Mouse (Mus musculus) stomach, embryonic 16.5 days (tissue): ENCODE results near the gene Mob3b. TPM values are rescaled to one million over a fixed set of nuclear protein-coding genes. Genes with fewer than 3 reads are reported as not detected.

Source experiments
- ATAC-seq: fragments of 200-750 bp; cut with Nextera tagmentation; 2 replicates; pipeline ENCODE4 v1.8.0; 2017; ENCODE audit warnings: moderate number of reproducible peaks, moderate TSS enrichment; ENCODE audit not compliant: insufficient read depth, low FRiP score
- H3K27ac ChIP-seq: fragments of 300-500 bp; sonication (generic); 2 replicates; pipeline ENCODE4 v1.5.1; 2014; ENCODE audit warnings: low read length
- H3K27me3 ChIP-seq: fragments of 300-500 bp; sonication (generic); 2 replicates; pipeline ENCODE4 v1.6.1; 2014; ENCODE audit warnings: low read length, control low read depth, mixed read lengths; ENCODE audit not compliant: control insufficient read depth, insufficient read depth
- H3K36me3 ChIP-seq: fragments of 300-500 bp; sonication (generic); 2 replicates; pipeline ENCODE4 v1.6.1; 2014; ENCODE audit warnings: low read length; ENCODE audit not compliant: control insufficient read depth, insufficient read depth
- H3K4me1 ChIP-seq: fragments of 300-500 bp; sonication (generic); 2 replicates; pipeline ENCODE4 v1.6.1; 2014; ENCODE audit warnings: low read length, control low read depth, mixed read lengths; ENCODE audit not compliant: control insufficient read depth, insufficient read depth
- H3K4me2 ChIP-seq: fragments of 300-500 bp; sonication (generic); 2 replicates; pipeline ENCODE4 v1.6.1; 2014; ENCODE audit warnings: low read depth, low read length, mixed read lengths
- H3K4me3 ChIP-seq: fragments of 300-500 bp; sonication (generic); replicated peaks from 2 replicates; pipeline ENCODE4 v1.5.1; 2014; ENCODE audit warnings: mild to moderate bottlenecking, low read length
- H3K9ac ChIP-seq: fragments of 300-500 bp; sonication (generic); 2 replicates; pipeline ENCODE4 v1.6.1; 2014; ENCODE audit warnings: low read length
- H3K9me3 ChIP-seq: fragments of 300-500 bp; sonication (generic); replicated peaks from 2 replicates; pipeline ENCODE4 v1.6.1; 2016; ENCODE audit warnings: low read length, control low read depth; ENCODE audit not compliant: control insufficient read depth
- WGBS: fragments of 180-500 bp; shearing (Covaris S2); extraction: QIAGEN DNeasy Blood & Tissue Kit; methylation state at CpG from one replicate; pipeline ENCODE4 v1.1.7; 2014; 5-methylcytosine and 5-hydroxymethylcytosine counted together
- polyA plus RNA-seq: library from polyadenylated mRNA; unstranded; fragments of >200 nt; fragmentation: Nextera tagmentation; extraction: Ambion mirVana; gene quantifications from 2 replicates; pipeline ENCODE4 v1.2.1, GENCODE M21; 2015

The Mob3b gene
- polyA plus RNA-seq, 1 experiment from 2014 or later: 26.8 TPM

DNA sequence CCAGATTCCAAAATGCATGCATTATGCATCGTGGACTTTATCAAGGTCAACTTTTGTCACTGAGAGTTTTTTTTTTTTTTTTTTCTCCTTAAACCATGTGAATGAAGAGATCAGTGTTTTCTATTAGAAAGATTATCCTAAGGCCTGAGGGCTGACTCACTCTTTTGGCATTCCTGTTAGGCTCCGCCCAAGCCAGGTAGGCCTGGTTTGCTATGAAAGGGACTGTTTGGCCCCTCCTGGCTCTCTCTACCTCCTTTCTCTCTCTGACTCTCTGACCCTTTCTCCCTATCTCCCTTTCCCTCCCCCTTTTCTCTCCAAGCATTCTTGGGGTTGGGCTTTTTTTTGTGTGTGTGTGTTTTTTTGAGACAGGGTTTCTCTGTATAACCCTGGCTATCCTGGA, 18.3 kb upstream of the Mob3b start:
- no peaks in the 10 kb centered on the region for H3K9me3 ChIP-seq
- 0 out of 2 replicates have a peak, but pooled peaks cover 3% of the 10 kb centered on the region for H3K4me1 ChIP-seq
- H3K4me2 ChIP-seq: no peak overlapping the region
- no peaks in the 10 kb centered on the region for H3K36me3 ChIP-seq
- no peak overlapping the region for H3K4me3 ChIP-seq
- H3K9ac ChIP-seq: no peak overlapping the region
- peak; percentile 72; the same call in 1 of the 2 replicates for ATAC-seq
- H3K27ac ChIP-seq: no peak overlapping the region
- WGBS: 73% methylated on average over 2 of the region's 2 CpGs
- no peaks in the 10 kb centered on the region for H3K27me3 ChIP-seq

DNA sequence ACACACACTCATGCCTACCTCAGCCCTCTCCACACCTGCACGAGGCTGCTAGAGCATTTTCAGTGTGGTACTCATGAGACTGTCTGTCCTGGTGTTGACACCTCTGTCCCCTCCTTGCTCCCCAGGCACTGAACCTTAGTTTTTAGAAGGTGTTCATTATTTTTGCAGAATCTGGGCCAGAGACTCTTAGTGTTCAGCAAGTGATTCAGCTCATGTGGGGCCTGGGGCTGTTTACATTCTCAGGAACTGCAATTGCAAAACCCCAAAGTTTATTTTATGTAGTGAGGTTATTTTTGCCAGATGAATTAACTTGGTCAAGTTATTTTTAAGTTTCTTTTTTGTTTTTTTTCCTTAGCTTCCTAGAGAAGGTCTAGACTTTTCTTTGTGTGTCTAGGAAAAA, 16.3 kb upstream of the Mob3b start:
- H3K9me3 ChIP-seq: no peaks in the 10 kb centered on the region
- H3K27me3 ChIP-seq: no peaks in the 10 kb centered on the region
- H3K27ac ChIP-seq: no peak overlapping the region
- H3K36me3 ChIP-seq: no peaks in the 10 kb centered on the region
- 0 out of 2 replicates have a peak, but pooled peaks cover 8% of the 10 kb centered on the region for H3K4me1 ChIP-seq
- no peak for ATAC-seq
- 65% methylated on average over 1 of the region's 1 CpGs for WGBS
- H3K4me2 ChIP-seq: no peak overlapping the region
- H3K4me3 ChIP-seq: no peak overlapping the region
- H3K9ac ChIP-seq: no peak overlapping the region

DNA sequence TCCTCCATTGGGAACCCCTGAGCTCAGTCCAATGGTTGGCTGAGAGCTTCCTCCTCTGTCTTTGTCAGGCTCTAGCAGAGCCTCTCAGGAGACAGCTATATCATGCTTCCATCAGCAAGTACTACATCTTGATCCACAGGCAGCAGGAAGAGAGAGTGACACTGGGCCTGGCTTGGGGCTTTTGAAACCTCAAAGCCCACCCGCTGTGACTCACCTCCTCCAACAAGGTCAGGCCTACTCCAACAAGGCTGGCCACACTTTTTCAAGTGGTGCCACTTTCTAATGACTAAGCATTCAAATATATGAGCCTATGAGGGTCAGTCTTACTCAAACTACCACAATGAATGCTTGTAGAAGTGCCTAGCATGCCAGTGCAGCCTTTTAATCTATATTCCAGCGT, 15.2 kb upstream of the Mob3b start:
- WGBS: 85% methylated on average over 2 of the region's 2 CpGs
- Histone ChIP-seq H3K27ac (no peak overlapping the region), H3K9ac (no peak overlapping the region), H3K36me3 (no peaks in the 10 kb centered on the region), H3K4me1 (0 out of 2 replicates have a peak, but pooled peaks cover 8% of the 10 kb centered on the region), H3K9me3 (no peaks in the 10 kb centered on the region), H3K4me2 (no peak overlapping the region), H3K27me3 (no peaks in the 10 kb centered on the region), H3K4me3 (no peak overlapping the region)
- no peak for ATAC-seq

DNA sequence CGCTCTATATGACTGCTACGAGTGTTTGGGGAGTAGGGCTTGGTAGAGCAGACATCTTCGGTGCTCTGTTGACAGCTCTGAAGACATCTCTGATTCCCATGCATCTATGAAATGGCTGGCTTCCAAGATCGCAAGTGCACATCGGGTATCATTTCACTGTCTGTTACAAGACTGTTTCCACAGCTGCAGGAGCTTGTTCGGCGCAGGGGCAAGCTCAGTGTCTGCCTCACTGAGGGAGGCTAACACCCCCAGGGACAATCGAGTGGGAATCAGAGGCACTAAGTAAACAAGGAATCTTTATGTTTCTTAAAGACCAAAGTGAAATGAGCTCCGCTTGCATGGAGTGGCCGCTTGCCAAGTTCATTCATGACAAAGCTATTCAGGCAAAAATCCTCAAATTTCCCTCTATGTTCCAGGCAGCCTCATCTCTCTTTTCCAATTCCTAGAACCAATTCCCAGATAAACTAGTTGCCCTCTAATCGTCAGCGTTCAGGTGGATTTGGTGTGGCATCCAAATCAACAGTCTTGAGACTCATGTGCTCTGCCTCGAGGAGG, 12.4 kb upstream of the Mob3b start:
- WGBS: 42% methylated on average over 13 of the region's 13 CpGs
- ATAC-seq: no peak
- H3K36me3 ChIP-seq: no peaks in the 10 kb centered on the region
- 0 out of 2 replicates have a peak, but pooled peaks cover 8% of the 10 kb centered on the region for H3K4me1 ChIP-seq
- H3K27me3 ChIP-seq: no peaks in the 10 kb centered on the region
- 0 out of 2 replicates have a peak overlapping the region, but pooled peaks have one; percentile 0 for H3K4me2 ChIP-seq
- H3K4me3 ChIP-seq: no peak overlapping the region
- H3K9me3 ChIP-seq: no peaks in the 10 kb centered on the region
- H3K27ac ChIP-seq: no peak overlapping the region
- no peak overlapping the region for H3K9ac ChIP-seq

DNA sequence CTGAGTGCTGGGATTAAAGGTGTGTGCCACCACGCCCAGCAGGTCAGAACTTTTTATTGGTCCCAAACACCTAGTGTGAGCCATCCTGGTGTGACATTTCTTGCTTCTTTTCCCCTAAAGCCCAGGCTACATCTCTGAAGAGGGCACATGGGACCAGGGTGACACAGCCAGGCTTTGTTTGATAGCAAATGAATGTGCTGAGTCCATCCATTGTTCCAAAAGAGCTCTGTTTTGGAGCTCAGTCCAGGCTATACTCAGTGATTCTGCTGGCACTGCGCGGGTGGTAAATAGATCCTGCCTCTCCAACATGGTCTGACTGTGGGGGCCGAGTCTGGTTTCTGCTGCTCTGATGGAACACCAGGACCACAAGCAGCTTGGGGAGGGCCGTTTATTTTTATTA, 10.6 kb upstream of the Mob3b start:
- no peak overlapping the region for H3K4me3 ChIP-seq
- no peak overlapping the region for H3K27ac ChIP-seq
- H3K9ac ChIP-seq: no peak overlapping the region
- H3K4me2 ChIP-seq: no peak overlapping the region
- no peaks in the 10 kb centered on the region for H3K9me3 ChIP-seq
- no peak for ATAC-seq
- 74% methylated on average over 5 of the region's 5 CpGs for WGBS
- no peaks in the 10 kb centered on the region for H3K27me3 ChIP-seq
- 0 out of 2 replicates have a peak, but pooled peaks cover 5% of the 10 kb centered on the region for H3K4me1 ChIP-seq
- no peaks in the 10 kb centered on the region for H3K36me3 ChIP-seq

DNA sequence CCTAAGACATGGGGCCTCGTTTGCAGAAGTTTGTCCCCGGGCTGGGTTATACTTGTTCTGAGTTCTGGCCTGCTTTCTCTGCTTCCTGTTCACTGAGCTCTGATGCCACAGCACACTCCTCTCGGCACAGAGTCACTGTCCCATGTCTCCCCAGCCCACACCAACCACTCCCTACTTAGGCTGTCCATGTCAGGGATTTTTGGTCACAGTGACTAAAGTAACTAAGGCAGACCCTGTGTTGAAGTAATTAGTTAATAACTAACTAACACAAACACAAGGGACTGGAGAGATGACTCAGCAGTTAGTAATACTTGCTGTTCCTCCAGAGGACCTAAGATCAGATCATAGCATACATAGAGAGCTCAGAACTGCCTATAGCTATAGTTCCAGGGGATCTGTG, 8.7 kb upstream of the Mob3b start:
- Histone ChIP-seq H3K9me3 (no peaks in the 10 kb centered on the region), H3K36me3 (no peaks in the 10 kb centered on the region), H3K9ac (no peak overlapping the region), H3K4me3 (no peak overlapping the region), H3K4me2 (no peak overlapping the region), H3K27ac (peak overlapping the region; percentile 39; the same call in 1 of the 2 replicates), H3K4me1 (0 out of 2 replicates have a peak, but pooled peaks cover 5% of the 10 kb centered on the region), H3K27me3 (no peaks in the 10 kb centered on the region)
- ATAC-seq: peak; percentile 80
- WGBS: 62% methylated on average over 3 of the region's 3 CpGs

DNA sequence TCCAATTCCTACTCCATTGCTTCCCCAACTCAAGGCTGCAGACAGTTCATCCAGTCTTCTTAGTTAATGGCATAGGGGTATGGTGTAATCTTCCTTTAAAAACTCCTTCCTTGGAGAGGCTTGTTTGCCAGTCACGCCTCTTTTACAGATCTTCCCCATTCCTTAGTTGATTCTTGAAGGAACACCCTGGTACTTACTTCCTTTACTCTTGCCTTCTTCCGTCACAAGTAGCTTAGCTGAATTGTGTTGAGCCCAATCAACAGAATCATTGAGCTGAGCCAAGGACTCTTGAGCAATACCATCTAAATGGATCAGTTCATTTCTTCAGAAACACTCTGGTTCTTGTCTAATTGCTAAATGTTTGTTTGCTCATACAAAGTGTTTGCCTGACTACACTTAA, 8.0 kb upstream of the Mob3b start:
- Histone ChIP-seq H3K27ac (peak overlapping the region; percentile 39; the same call in 1 of the 2 replicates), H3K36me3 (no peaks in the 10 kb centered on the region), H3K9me3 (no peaks in the 10 kb centered on the region), H3K4me2 (no peak overlapping the region), H3K27me3 (no peaks in the 10 kb centered on the region), H3K4me1 (0 out of 2 replicates have a peak, but pooled peaks cover 5% of the 10 kb centered on the region), H3K9ac (no peak overlapping the region), H3K4me3 (no peak overlapping the region)
- ATAC-seq: no peak
- 74% methylated on average over 2 of the region's 2 CpGs for WGBS

DNA sequence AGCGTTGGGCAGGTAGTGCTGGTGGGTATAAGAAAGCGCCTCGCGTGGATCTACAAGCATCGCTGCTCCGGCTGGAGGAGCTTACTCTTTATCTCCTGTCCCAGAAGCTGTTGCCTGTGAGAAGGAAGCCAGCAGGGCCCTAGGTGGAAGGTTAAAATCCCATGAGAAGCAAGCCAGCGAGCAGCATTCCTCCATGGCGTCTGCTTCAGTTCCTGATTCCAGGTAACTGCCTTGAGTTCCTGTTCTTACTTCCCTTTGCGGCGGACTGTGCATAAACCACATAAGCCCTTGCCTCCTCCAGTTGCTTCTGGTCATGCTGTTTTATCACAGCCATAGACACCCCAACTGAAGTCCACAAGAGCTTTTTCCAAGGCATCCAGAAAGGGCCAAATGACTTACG, 531 bp upstream of the Mob3b start:
- H3K27me3 ChIP-seq: no peaks in the 10 kb centered on the region

DNA sequence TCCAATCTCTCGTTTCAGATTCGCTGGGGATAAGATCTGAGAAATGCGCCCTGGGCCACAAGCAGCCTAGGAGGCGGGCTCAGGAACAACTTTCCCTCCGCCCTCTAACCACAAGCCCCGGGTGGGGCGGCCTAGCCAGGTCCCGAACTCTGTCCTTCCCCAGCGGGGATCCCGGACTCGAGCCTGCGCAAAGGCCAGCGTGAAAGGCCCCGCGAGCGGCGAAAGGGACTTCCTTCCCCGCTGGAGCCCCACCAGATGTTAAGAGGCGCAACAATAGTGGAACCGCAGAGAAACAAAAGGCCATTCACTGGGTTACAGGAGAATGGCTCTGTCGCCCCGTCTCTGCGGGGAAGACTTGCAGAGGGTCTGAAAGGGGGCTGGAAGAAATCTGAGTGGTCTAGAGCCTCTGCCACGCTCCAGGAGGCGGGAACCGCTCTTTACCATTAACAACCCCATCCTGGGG, 1.1 kb downstream of the Mob3b start:
- Histone ChIP-seq H3K9ac (peak overlapping the region; percentile 79), H3K36me3 (no peaks in the 10 kb centered on the region), H3K27ac (peak overlapping the region; percentile 88), H3K4me2 (peak overlapping the region; percentile 67), H3K4me3 (peak overlapping the region; percentile 79), H3K27me3 (no peaks in the 10 kb centered on the region), H3K9me3 (no peaks in the 10 kb centered on the region), H3K4me1 (peaks cover 10% of the 10 kb centered on the region; the same call in 1 of the 2 replicates)
- ATAC-seq: peak; percentile 70; the same call in 1 of the 2 replicates
- 2% methylated on average over 26 of the region's 26 CpGs for WGBS

More for the DNA sequence above, 531 bp upstream of the Mob3b start:
- peak overlapping the region; percentile 67 for H3K4me2 ChIP-seq
- WGBS: 58% methylated on average over 11 of the region's 11 CpGs
- no peaks in the 10 kb centered on the region for H3K36me3 ChIP-seq
- H3K9ac ChIP-seq: peak overlapping the region; percentile 79; the same call in 1 of the 2 replicates
- no peaks in the 10 kb centered on the region for H3K9me3 ChIP-seq
- H3K4me1 ChIP-seq: peaks cover 10% of the 10 kb centered on the region; the same call in 1 of the 2 replicates
- ATAC-seq: no peak
- 0 out of 2 replicates have a peak overlapping the region, but pooled peaks have one; percentile 79 for H3K4me3 ChIP-seq
- H3K27ac ChIP-seq: no peak overlapping the region
